Mouse (Mus musculus) left cerebral cortex, postnatal 14 days (tissue): ENCODE results near the gene Chrm2. TPM values are rescaled to one million over a fixed set of nuclear protein-coding genes. Genes with fewer than 3 reads are reported as not detected.

ENCODE experiments used
- DNase-seq, 2 experiments: peaks; one replicate each; pipeline ENCODE4 v3.0.0; 2021 to 2022; ENCODE audit warnings: low spot score in 2 of 2, mixed read lengths in 1 of 2
- intact Hi-C: fragments of 180-260 bp; cut with DNase I; formaldehyde crosslinking; loops from one replicate; pipeline ENCODE4 v1.15.1; 2025
- long read RNA-seq, 2 experiments: library from polyadenylated mRNA; stranded (forward); transcript quantifications; one replicate each; pipeline ENCODE4 v2.0.0; 2021
- total RNA-seq, 2 experiments: library from RNA; stranded (reverse); gene quantifications; 2 replicates each; pipeline ENCODE4 v1.2.3; 2021

The Chrm2 gene
- 1 to 10 TPM; 9.6 to 9.8 TPM for total RNA-seq
- long read RNA-seq, experiment 1, full-length matches to known transcripts: 2 of 4 reads
- long read RNA-seq, experiment 1, partial matches to known transcripts: 0 of 4 reads
- long read RNA-seq, experiment 1, other reads (novel, unspliced or antisense): 2 of 4 reads
- long read RNA-seq, experiment 2, full-length matches to known transcripts: 1 of 5 reads
- long read RNA-seq, experiment 2, partial matches to known transcripts: 0 of 5 reads
- long read RNA-seq, experiment 2, other reads (novel, unspliced or antisense): 4 of 5 reads

DNA sequence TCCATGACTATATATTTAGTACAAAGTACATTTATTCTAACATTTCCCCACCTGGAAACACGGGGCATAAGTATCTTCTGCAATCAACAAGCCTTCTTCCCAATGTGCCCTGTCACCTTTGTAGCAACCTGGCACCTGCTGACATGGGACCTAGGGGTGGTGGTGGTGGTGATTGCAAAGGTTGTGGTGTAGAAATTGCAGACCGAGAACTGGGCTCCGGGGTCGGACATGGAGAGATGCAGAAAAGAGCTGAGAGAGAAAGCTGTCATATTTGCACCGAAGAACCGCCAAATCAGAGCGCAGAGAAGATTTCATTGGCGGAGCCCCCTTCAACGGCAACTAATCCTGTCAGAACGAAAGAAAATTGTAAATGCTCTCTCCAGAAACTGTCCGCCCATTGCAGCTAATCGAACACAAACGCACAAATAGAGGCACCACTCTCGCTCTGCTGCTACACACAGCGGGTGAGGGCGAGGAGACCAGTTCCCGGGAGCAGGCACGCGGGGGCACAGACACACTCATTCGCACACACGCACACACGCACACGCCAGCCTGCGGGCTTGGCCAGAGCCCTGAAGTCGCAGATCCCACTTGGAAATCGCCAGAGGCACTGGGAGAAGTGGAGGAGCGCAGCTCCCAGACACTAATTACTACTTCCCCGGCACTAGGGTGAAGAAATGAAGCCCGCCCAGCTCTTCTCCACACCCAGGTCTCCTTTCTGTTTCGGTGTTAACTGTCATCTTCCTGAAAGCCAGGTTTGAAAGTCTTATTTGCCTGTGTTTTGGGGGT, at the start of gene Chrm2:
TSS of gene Chrm2 (plus strand) at position 473 of the 789 bp plus-strand sequence.
- DNase-seq: peak; percentile 49 to 53
- intact Hi-C loops: loop anchor here (10.0 kb wide), 1 partner anchor 1003 kb away; no protein-coding TSS in a partner anchor

DNA sequence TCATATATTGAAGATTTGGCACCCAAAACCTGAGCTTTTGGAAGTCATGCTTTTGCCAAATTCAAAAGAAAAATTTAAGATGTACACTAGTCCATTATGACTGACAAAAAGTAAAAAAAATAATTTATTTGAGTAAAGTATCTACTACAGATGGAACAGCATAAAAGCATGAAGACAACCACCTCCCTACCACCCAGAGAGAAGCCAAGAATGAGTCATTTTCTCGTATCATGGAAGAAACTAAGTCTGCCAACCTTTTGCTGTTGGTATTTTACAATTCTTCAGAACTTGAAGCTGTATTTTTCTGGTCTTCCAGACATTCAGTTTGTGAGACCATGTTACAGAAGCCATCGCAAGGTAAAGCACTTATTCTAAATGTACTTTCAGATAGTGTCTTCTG, 13.9 kb upstream of the Chrm2 start:
- DNase-seq: no peak
- intact Hi-C loops: no loop called here

DNA sequence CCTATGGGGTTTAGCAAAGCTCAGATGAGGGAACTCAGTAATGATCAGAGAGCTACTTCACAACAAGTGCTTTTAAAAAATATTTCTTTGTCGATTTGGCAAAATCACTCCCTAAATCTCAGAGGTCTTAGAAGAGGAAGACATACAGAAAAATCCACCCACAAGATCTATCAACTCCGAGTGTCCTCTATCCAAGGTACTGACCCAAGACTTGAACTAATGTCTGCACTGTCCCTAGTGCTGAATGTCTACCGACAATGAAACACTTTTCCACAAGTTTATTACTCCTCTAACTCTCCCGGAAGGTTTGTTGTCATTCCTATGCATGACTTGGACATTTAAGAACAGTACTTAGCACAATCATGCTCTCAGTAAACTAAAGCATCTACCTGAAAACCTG, 9.9 kb upstream of the Chrm2 start:
- no peak for DNase-seq
- intact Hi-C loops: no loop called here

DNA sequence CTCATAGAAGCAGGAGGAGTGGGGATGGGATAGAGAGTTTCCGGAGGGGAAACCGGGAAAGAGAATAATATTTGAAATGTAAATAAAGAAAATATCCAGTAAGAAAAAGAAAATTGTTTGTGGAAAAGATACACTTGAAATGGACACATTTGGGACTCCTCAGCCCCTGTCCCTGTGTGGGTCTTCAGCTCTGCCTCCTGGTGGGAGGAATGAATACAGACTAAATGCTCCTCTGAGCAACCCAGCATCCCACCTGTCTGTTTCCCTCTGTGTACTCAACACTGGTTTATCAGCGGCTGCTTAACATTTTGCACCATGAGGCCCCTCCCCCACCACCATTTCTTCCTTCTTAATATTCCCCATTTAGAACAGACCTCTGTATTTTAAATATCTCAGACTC, 3.8 kb upstream of the Chrm2 start:
- no peak for DNase-seq
- intact Hi-C loops: loop anchor here (10.0 kb wide), 1 partner anchor 999 kb away; no protein-coding TSS in a partner anchor

DNA sequence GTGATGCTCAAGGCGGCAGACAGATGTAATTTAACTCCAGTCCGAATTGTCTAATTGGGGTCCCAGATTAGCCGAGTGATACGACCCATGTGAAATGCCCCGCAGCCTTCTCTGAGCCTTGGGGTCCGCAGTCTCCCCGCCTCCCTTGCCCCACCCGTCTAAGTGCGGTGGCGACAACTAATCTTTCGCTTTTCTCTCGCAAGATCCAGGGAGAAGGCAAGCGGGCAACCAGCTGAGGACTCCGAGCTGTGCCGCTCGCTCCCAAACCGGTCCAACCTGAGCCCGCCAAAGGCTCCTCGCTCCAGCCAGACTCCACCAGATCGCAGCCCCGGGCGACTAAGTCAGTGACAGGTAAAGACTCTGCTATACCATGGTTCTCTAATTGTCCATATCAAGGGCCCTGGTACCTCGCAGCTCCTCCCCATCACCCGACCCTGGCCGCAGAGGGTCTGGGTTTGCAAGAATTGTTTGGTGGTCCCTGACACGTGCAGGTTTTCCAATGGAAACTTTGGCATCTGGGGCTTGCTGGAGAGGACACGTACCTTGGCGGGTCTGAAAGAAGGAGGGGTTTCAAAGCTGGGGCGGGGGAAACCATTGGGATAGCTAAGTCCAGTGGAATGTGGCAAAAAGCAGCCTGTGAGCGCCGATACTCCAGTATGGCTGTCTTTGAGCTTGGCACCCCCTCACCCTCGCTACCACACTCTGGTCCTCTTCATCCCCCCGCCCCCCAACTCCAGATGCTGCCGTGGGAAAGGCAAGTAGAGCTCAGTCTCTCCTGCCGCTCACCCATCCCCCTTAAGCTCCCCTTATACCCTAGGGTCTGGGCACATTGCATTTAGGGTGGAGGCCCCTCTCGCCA, 746 bp downstream of the Chrm2 start:
- intact Hi-C loops: loop anchor here (10.0 kb wide), 1 partner anchor 1004 kb away; no protein-coding TSS in a partner anchor

DNA sequence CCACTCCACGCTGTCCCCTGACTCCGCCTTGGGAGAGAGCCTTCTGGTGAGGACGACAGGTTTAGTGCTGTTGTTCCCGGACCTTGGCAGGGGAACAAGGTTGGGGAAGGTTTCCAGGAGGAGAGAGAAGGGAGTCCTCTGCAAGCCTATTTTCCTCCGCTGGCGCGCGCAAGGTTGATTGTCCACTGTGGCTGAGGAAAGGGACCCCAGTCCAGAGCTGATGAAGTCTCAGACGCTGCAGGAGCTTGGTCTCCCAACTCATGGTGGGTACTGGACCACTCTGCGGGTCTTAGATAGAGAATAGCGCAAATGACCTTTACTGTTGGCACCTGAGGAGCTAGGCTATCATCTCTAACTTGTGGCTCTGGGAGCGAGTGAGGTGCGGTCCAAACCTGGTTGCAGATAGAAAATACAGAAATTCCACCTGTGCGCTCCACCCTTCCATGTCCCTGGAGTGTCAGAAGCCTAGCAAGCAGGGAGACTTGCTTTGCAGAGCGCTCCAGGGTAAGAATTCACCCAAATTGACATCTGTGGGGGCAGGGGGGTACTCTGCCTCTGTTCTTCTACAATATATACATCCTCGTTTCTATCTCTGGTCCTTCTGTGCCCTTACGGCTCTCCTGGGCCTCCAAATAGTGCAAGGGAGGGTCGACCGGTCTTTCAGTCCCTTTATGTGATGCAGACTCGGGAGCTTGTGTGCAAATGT, 1.5 kb downstream of the Chrm2 start:
- DNase-seq: no peak
- intact Hi-C loops: loop anchor here (10.0 kb wide), 1 partner anchor 1005 kb away; no protein-coding TSS in a partner anchor

More for the DNA sequence above, 746 bp downstream of the Chrm2 start:
- DNase-seq: peak in 1 of 2 experiments; percentile 15

DNA sequence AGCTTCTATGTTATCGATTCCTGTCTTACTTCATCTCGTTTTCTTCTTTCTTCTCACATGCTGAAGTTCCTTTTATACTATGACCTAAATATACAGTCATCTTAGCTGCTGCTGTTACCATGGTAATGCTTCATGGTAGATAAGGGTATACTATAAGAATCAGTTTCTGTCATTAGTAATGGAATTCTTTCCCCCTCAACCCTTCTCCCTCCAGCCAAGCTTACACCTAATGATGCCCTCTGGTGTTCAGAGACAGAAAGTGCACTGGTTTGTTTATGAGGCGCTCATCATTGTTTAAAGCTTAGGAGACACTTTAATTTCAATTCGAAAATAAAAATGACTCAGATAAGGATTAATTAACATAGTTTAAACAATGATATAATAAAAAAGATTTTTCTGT, 5.8 kb downstream of the Chrm2 start:
- peak in 1 of 2 experiments; percentile 11 for DNase-seq

DNA sequence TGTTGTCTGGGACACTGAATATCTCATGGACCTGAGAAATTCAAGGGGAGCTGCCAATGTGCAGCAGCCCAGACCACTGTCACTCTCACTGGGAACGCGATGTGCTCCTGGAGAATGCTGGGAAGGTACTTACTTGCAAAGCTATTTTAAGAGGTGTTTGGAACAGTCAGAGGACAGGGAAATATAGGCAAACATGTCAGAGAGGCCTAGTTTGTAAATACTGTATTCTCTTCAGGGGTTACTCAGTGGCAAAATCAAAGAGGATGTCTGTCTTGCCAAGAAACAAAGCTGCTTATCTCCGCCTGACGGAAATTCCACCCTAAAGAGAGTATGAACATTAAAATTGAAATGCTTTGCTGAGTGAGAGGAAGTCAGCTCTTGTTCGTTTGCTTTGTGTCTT, 17.3 kb downstream of the Chrm2 start:
- intact Hi-C loops: no loop called here
- peak in 1 of 2 experiments; percentile 18 for DNase-seq

More for the DNA sequence above, 5.8 kb downstream of the Chrm2 start:
- intact Hi-C loops: no loop called here

DNA sequence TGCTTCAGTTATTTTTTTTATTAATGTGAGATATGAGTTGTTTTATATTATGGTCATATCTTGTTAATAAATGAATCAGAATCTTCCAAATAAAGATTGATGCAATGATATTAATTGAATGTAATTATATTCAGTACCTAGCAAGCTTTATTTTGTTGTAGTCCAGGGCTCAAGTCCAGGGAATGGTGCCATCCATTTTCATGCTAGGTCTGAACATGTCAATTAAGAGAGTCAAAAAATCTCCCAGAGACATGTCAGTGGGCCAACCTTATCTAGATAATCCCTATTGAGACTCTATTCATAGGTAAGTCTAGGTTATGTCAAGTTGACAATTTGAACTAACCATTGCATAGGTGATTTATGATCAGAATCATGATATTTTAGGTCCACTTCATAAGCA, 21.1 kb downstream of the Chrm2 start:
- intact Hi-C loops: no loop called here
- no peak for DNase-seq

DNA sequence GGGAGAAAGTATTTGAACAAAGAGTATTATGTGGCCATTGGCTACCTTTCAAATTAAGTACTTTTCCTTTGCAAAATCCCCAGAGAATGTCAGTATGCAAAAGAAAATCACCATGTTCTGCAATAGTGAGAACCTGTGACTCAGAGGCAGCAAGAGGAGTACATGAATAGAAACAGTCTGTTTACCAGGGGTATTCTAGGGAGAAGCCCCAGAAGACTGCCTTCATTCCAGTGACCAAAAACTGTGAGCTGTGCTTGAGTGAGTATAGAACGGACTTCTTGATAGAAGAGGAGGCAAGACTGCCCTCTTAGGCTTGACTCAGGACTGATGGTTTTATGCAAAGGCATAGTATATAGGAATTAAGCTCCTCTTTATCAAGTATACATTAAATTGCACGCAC, 22.2 kb downstream of the Chrm2 start:
- intact Hi-C loops: no loop called here
- DNase-seq: peak in 1 of 2 experiments; percentile 33

DNA sequence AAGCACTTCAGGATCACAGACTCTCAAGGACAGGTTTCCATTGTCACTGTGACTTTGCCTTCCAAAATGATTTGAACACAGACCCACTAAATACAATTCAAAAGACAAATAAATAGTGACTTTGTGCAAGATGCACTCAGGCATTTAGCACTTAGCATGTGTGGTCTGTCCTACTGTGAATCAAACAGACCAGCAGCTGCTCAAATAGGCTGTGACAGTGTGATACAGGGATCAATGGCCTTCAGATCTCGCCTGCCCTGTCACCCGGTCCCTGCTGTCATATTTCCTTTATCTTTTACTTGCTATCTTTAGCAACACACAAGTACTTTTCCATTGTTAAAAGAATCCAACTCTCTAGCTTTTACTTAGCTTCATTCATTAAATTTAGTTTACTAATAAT, 31.8 kb downstream of the Chrm2 start:
- intact Hi-C loops: no loop called here
- no peak for DNase-seq

DNA sequence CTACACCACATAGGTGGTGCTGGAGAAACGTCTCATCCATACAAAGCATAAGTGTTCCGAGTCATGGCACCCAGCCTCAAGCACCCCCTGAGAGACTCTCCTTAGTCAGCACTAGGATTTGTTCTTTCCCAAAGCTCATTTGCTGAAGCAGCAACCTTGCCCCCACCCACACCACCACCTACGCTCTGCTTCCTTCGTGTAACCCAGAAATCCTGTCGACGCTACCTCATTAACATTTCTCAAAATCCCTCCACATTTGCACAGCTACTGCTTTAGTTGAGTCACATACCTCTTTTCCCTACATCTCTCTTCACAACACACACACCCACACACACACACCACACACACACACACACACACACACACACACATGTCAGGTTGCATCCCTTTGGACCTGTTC, 50.1 kb downstream of the Chrm2 start:
- intact Hi-C loops: no loop called here
- peak; percentile 16 to 44 for DNase-seq

DNA sequence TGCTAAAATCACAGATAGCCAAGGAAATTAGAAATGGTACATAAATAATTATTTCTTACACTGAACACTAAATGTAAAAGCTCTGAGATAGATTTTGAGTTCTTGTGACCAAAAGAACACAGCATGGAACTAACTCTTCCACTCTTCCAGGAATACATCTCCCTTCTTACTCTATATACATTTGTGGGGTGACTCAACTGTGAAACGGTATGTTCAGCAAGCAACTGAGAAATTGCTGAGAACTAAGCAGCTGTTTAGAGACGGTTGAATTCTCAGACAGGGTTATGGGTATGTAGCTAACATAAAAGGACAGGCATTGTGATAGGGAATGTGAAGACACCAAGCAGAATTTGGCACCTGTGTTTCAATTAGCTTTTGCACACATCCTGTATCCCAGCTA, 51.3 kb downstream of the Chrm2 start:
- DNase-seq: no peak
- intact Hi-C loops: no loop called here

DNA sequence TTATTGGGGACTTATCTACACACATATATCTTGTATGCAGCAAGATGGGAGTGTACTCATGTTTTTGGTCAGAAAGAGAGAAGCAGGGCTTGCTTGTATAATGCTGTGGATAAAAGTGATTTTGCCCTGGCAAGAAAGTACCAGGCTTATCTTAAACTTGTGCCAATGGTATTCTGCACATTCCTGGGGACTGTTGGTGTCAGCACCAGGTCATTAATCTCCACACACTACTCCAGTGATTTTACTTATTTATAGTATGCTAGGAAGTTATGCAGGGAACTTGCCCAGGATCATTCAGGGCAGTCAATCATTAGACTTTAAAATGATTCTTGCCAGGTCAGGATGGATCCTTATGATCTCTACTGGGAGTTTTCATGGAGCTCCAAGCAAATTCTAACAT, 63.6 kb downstream of the Chrm2 start:
- intact Hi-C loops: no loop called here
- DNase-seq: no peak

DNA sequence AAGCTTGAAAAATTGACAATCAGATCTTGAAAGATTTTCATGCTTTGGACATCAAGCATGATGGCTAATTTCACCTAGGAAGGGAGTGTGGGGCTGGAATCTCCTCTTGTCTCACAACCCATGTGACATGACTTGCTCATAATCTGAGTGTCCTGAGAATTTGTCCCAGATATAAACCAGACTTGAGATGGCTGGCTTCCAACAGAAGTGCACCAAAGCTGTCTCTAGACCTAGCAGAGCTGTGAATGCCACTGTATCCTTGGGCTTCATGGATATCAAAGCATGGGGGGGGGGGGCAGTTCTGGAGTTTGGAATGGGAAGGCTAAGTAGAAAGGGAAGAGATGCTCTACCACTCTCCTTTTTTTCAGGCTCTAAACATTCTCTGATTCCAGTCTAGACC, 67.2 kb downstream of the Chrm2 start:
- intact Hi-C loops: no loop called here
- DNase-seq: no peak

DNA sequence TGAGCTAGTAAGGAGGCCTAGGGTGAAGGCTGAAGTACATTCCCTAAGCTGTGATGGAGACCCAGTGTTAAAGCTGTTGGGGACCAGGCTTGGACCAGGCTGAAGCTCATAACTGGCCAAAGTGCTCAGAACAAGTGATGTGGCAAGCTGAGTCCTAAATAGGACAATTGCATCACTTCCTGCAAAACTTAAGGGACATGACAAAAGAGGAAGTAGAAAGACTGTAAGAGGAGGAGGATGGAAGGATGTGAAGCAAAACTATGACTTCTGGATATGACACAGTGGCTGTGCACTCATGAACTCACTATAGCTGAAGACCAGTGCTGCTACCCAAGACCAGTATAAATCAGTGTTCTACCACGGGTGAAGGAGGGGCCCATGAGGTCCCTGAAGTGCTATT, 69.1 kb downstream of the Chrm2 start:
- DNase-seq: no peak
- intact Hi-C loops: no loop called here

DNA sequence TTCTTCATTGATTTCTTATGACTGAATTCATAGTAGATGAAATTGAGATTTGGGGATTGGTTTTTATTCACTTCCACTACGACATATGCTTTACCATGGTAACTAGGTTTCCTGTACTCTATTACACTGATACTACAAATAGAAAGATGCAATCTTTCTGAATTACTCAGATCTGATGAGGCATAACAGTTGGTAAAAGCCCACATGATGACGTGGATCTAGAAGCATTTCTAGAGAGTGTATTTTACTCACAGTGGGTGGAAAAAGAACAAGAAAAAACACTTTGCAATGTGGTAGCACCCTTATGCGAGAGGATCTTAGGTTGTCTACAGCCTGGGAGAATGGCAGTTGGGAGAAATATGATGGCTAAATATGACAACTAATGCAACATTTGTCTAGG, 76.1 kb downstream of the Chrm2 start:
- peak in 1 of 2 experiments; percentile 28 for DNase-seq
- intact Hi-C loops: no loop called here

DNA sequence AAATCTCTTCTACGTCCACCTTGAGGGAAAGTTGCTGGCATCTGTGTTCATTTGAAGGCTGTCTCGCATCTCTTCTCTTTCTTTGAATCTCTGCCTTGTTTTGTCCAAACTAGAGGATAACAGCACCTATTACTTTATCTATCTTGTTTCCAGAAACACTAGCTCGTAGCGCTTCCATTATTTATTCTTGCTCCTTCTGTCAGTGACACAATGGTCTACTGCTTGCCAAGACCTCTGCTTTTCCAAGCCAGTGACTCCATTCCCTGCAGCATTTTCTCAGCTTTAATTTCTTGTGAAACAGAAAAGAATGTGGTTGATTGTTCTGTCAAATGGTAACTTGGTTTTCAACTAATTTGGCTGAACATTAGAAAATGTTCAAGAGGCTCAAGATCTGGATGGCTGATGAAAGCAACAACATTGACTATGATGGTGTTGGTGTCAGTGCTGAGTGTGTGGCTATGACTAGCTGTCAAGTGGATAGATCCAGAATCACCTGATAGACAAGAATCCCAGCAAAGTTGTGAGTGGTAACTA, 96.3 kb downstream of the Chrm2 start:
- intact Hi-C loops: no loop called here
- no peak for DNase-seq
